Mouse (Mus musculus): ENCODE data around the gene Ildr1. TPM values are rescaled to one million over a fixed set of nuclear protein-coding genes. Genes with fewer than 3 reads are reported as not detected.

Gene Ildr1
- under 1 TPM; 0.40 to 0.44 TPM for total RNA-seq (2023)

GRCm38 (mm10) chr16:36693818-36694413 lies at the start of gene Ildr1:
Gene Ildr1, plus strand, starts transcription at chr16:36693978.

GRCm38 (mm10) chr16:36665782-36666181 lies 28.0 kb upstream of the Ildr1 start, which contains the start of gene Cd86:
Gene Cd86, minus strand, starts transcription at chr16:36666081.

Other genes starting within 250 kb of the Ildr1 start
- gene Stfa3, start 238.6 kb upstream of the Ildr1 start, total RNA-seq (2023) = 1 to 10 TPM; 1.4 to 2.2 TPM
- not detected for gene Casr, start 131.8 kb upstream of the Ildr1 start, total RNA-seq (2023)
- 10 to 100 TPM; 20.4 to 25.5 TPM for gene Cd86, start 27.9 kb upstream of the Ildr1 start, total RNA-seq (2023)
- 1 to 10 TPM; 4.2 to 6.1 TPM for gene Slc15a2, start 91.0 kb downstream of the Ildr1 start, total RNA-seq (2023)
- 1 to 10 TPM; 7.5 to 7.8 TPM for gene Iqcb1, start 134.4 kb downstream of the Ildr1 start, total RNA-seq (2023)
- 1 to 10 TPM; 1.9 to 3.3 TPM for gene Eaf2, start 181.0 kb downstream of the Ildr1 start, total RNA-seq (2023)
- gene Golgb1, start 181.2 kb downstream of the Ildr1 start, total RNA-seq (2023) = 10 to 100 TPM; 25.5 to 26.8 TPM
- 100 to 1,000 TPM; 434 to 439 TPM for gene Hcls1, start 241.0 kb downstream of the Ildr1 start, total RNA-seq (2023)